Mouse (Mus musculus): ENCODE measurements at regions not wholly inside any gene's neighbourhood (a gene's known extent, or its start where the extent isn't known, plus 50 kb on each side); places are given as distances from the start of the nearest gene placed in this dataset.

DNA sequence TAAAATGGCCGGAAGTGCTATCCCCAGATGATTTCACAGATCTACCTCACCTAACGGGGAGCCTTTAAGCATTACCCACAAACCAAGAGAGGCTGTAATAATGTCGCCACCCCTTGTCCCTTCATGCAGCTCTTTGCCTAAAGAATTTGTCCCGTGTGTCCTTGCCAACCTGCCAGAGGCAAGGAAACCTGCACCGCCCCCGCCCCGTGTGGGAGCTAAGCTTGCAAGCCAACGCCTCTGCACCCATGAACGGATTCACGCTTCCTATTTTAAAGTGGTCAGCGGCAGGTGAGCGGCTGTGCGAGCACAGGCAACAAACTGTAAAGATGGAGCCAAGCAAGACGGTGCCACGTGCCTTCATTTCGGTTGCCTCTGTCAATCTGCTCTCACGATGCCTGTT, 63.1 kb downstream of the Gm11011 start:
- DNase-seq (ENCODE audit: extremely low spot score in 1 of 2, low spot score in 1 of 2), result no peak

DNA sequence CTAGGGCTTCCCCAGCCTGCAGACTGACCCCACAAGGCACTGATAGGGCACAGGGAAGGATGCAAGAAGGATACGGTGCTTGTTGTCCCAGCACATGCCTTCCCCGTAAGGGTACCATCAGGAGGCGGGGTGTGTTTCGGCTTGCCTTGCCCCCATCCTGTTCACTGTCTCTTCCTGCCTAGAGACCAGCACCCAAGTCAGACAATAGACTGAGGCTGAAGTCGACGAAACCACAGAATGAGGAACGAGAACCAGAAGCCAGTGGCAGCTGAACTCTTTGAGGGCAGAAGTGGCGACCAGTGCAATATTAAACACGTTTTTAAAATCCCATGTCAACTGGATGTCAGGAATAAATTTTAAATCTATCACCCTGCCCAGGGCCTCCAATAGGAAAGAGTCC, 67.6 kb downstream of the Gm11011 start:
- no peak for DNase-seq (ENCODE audit: extremely low spot score in 1 of 2, low spot score in 1 of 2)

DNA sequence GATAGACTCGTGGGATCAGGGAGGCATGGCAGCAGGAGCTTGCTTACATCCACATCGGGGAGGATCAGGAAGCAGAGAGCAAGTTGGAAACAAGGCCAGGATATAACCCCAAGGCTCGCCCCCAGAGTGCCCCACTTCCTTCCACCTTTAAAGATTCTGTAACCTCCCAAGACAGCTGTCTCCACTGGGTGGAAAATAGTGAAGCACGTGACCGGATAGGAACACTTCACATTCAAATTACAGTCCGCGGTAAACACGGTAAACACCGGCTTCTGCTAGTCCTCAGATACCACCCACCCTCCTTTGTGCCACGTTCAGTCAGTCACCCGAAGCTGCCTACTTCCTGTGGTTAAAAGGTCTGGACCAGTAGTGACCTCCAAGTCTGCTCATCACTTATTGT, 72.2 kb downstream of the Gm11011 start:
- DNase-seq (ENCODE audit: extremely low spot score in 1 of 2, low spot score in 1 of 2), result no peak

DNA sequence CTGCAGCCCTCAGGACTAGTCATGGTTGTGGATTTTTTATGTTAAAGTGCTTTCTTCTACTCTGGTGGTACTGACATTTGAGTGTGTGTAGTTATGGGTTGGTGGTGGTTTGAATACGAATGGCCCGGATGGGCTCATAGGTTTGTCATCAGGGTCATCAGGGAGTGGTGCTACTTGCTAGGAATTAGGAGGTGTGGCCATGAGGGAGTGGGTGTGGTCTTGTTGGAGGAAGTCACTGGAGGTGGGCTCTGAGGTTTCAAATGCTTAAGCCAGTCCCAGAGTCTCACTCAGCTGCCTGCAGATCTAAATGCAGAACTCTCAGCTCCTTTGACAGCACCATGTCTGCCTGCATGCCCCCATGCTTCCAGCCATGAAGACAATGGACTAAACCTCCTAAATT, 76.8 kb downstream of the Gm11011 start:
- DNase-seq (ENCODE audit: extremely low spot score in 1 of 2, low spot score in 1 of 2), result no peak

DNA sequence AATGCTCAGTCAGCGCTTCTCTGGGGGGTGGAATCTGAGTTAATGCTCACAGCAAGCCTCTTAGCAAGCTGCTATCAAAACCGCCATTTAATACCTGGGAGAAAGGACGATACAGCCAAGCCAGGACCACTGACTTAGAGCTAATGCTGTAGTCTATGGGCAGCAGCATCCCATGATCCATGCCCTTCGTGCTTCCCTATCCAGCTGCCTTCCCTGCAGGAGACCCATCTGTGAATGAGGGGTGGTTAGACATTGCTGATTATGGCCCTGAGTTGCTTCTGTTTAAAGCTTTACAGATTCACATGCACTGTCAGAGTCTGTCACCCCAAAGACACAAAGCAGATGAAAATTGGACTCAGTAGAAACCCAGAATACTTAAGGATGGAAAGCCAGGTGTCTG, 78.1 kb downstream of the Gm11011 start:
- DNase-seq (ENCODE audit: extremely low spot score in 1 of 2, low spot score in 1 of 2), result no peak

DNA sequence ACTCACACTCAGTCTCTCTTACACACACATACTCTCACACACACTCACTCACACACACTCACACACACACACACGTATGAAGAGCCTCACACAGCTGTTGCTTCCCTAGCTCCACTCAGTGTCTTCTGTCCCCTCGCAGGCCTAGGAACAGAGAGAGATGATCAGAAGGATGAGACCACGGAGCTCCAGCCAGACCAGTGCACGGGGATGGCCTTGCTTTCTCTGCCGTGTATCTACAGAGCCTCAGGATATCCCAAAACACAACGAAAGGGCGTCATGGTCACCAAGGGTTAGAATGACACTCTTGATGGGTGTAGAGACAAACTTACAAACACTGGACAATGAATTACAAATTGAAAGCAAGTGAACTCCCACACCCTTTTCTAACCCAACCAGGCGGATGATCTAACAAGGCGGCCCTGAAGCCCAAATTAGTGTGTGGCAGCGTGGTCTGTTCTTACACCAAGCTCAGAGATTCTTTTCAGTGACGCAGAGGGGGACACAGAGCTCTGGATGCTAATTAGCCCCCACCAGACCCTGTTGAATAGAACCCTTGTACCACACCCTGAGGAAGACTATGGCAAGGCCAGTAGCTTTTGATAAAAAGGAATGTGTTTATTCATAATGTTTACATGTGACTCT, 83.0 kb downstream of the Gm11011 start:
- no peak for DNase-seq (ENCODE audit: extremely low spot score in 1 of 2, low spot score in 1 of 2)

DNA sequence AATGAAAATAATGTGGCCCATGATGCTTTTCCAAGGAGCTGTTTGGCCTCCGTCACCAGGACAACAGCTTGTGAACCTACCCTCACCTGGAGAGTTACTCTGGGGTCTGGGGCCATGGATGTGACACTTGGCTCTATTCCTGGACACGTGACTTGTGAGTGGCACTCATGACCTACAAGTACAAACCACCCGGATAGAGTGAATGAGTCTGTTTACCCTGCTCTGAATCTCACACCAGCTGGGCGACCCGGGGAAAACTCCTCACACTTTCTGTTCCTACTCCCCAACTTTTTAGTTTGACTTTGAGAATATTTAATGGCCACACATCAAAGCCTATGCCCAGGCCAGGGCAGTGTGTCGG, 84.0 kb downstream of the Gm11011 start:
- DNase-seq (ENCODE audit: extremely low spot score in 1 of 2, low spot score in 1 of 2), result no peak

DNA sequence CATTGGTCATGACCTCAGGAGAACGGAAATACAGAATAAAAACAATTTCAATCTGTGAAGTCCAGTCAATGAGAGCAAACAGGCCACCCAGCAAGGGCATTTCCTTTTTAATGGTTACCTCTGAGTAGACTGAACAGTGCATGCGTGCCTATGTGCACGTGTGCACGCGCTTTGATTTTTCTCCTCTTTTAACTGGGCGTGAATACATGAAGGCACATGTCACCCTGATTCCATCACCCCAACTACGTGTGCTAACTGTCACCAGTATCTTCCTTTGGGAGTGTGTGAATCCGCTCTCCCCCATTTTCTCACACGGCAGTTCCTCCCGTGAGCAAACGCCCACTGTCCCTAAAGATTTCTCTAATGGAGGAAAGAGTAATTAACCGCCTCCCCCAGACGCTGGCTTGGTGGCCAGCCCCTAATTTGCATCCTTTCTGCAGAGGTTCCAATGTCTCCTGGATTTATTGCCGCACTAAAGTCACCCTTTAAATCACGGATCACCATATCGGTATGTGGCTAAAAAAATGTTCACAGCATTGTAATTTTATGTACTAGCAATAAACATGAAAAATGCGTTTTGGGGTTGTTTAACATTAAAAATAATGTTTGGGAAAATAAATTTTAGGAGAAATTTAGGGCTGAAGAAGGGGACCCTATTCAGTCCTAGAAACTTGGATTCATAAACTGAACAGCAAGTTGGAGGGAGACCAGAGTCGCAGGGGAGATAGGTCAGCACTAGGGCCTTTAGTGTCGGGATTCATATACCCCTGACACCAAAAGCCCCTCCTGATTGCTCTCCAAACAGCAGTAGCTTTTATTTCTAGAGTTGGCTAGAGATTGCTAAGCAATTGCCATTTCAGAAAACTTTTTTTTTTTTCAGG, 84.6 kb downstream of the Gm11011 start:
- DNase-seq (ENCODE audit: extremely low spot score in 1 of 2, low spot score in 1 of 2), result no peak

DNA sequence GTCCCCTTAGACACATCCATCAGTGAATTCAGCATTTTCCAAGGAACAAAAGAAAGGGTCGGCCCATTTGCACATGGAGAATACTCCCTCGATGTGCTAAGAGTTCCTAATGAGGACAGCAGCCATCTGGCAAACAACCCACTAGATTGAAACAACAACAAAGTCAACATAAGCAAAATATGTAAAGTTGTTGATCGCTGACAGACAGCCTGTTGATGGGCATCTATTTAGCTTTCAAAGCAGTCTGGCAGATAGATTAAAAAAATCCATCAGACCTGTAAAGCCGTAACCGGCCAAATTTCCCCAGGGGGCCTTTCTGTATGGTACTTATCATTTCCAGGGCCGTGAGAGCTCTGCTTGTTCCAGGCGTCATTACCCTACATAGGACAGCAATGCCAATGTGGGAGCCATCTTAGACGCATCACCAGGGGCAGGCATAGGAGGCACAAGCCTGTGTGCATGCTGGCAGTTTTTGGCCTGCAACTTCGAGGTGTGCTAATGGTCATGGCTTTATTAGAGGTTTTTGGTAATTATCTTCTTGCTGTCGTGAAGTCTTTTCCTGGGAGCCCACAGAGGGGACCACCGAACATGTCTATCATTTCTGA, 85.7 kb downstream of the Gm11011 start:
- no peak for DNase-seq (ENCODE audit: extremely low spot score in 1 of 2, low spot score in 1 of 2)

DNA sequence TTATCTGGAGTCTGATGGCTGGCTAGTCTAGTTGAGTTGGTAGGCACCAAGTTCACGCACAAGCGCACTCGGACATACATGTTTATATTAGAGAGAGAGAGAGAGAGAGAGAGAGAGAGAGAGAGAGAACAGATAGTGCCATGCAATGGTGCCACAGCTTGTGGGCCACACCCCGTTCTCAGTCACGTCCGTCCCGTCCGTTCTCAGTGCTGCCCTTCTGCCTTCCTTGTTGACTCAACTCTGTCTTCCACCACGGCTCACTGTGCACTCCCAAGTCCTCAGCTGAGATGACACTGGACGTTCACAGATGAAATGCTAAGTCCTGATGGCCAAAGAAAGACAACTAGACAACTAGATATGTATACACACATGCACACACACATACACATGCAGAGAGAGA, 92.2 kb downstream of the Gm11011 start:
- DNase-seq (ENCODE audit: extremely low spot score in 1 of 2, low spot score in 1 of 2), result no peak

DNA sequence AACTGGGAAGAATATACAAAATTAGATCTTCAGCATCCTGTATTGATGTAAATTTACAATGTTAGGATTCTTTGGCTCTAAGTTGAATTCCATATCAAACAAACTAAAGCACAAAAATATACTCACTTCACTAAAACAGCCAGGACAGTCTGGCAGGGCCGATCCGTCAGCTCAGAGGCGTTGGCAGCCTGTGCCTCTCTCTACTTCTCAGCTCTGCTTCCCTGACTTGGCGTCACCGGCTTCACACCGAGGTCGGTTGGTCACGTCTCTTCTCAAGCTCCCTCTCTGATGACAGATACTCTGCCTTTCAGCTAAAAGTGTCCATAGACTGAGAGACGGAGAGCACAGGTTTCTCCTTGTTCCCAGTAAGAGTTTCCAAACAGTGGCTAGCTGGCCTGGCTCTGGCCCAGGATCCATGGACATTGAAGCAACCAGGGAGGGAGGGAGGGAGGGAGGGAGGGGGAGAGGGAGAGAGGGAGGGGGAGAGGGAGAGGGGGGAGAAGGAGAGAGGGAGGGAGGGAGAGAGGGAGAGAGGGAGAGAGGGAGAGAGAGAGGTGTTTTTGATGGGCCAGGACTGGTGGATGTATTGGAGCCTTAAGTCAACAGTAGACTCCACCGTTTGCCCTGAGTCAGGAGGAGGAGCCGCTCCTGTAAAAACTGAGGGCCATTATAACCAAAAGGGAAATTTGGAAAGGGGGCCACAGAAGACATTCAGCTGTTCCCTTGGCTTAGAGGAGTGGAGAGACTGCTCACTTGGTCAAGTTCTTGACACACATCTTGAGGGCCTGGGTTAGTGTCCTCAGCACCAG, 92.8 kb downstream of the Gm11011 start:
- DNase-seq (ENCODE audit: extremely low spot score in 1 of 2, low spot score in 1 of 2), result no peak

DNA sequence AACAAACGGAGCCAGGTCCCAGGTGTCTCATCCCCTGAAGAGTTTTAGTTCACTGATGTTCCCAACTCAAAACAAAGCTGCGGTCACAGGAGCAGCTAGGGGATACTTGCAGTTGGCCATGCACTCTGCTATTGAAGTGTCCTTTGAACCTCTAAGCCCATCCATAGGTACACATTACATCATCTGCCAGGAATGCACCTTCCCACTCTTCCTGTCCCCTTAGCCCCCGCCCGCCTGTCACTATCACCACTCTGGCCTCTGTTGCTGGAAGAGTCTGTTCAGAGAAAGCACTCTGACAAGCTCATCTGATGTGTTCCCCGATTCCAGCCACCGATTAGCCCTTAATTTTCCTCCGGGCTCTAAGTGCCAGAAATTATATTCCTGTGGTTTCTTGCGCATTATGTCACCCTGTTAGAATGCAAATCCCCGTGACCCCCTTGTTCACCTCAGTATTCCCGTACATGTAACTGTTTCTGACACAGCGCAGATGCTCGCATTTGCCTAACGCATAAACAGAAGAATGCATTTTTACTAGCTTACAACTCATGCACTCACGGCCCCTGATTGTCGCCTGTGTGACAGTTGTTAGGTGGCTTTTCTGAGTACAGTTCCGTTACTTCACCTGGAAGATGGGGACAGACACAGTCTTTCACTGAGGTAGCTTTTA, 93.8 kb downstream of the Gm11011 start:
- no peak for DNase-seq (ENCODE audit: extremely low spot score in 1 of 2, low spot score in 1 of 2)

DNA sequence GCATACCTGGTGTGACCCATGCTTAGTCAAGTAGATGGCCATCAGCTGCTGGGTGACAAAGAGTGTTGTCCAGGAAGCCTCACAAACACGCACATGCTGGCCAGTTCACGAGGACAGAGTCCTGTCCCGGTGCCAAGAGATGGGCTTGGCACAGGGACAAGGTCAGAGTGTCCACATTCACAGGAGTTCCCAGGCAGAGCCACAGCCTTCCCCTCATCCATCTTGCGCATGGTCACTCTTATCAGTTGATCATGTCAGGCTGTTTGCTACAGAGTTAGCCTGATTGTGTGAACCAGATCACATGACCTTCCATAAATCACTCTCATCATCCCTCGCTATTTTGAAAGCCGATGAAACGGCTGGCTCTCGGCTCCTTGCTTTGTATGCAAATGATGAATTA, 103.6 kb downstream of the Gm11011 start:
- DNase-seq (ENCODE audit: extremely low spot score in 1 of 2, low spot score in 1 of 2), result no peak

DNA sequence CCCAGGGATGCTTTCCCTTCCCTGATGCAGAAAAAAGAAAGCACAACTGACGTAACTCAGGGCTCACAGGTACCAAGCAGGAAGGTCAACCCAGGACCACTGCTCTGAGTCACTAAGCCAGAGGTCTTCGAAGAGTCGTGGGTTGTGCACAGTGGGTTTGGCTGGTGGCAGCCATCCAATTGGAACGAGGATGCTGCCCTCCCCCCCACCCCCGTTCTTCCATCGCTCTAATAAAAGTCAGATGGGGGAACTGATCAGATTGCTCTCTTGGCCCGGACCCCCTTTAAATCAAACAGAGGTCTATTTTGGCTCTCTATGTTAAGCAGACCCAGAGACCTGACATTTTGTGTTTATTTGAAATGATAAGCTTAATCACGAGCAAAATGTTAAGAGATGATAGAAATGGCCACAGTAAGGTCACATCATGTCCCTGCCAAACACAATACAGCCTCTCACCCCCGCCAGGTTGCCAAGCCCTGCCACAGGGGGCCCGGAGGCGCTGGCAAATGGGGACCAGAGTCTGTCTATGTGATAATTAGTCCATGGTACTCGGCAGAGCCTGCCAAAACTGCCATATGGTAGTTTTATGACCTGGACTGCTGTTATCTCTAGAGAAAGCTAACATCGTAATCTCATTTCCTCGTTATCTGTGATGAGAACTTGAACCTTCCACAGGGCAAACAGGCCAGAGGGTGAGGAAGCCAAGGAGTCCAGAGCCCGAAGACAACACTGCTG, 105.6 kb downstream of the Gm11011 start:
- no peak for DNase-seq (ENCODE audit: extremely low spot score in 1 of 2, low spot score in 1 of 2)

DNA sequence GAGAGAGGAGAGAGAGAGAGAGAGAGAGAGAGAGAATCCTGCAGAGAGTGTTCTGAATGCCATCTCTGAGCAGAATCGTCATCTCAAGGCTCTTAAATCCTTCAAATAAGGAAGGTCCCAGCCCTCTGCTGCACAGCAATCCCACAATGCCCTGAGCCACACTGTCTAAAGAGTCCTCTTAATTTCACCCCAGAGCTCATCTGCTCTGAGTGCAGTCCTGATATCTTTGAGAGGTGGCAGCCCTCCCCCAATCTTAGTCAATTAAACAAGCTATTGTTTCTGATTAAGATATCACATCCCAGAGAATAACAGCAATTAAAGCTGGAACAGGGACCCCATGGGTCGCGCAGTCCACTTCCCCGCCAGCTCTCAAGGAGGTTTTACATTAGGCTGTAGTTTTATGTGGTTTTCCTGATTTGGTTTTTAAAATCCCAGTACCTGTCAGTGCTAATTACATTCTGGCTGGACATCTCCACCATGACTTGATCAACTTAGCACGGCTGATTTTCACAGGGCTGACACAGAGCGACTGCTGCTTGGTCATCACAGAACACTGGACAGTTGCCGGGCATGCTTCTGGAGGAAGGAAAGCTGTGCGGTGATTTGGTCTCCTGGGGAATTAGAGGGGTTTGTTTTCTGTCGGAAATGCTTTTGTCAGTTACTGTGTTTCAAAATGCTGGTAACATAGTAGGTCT, 113.0 kb downstream of the Gm11011 start:
- no peak for DNase-seq (ENCODE audit: extremely low spot score in 1 of 2, low spot score in 1 of 2)

DNA sequence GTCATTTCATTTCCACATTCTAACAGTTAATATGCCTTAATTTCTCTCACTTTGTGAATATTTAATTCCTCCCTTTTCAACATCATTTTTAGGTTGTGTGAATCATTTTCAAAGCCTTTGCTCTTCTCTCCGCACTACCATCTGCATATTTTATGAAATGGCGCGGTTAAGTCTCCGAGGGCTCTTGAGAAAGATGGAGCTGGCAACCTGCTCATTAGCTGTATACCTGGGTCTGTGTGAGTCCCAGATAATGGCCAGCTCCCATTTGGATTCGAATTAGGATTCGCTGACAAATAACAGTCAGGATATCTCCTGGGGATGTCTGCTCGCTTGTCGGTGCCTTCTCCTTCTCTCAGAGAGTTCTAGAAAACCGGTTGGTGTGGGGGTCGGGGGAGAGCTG, 118.0 kb downstream of the Gm11011 start:
- no peak for DNase-seq (ENCODE audit: extremely low spot score in 1 of 2, low spot score in 1 of 2)

DNA sequence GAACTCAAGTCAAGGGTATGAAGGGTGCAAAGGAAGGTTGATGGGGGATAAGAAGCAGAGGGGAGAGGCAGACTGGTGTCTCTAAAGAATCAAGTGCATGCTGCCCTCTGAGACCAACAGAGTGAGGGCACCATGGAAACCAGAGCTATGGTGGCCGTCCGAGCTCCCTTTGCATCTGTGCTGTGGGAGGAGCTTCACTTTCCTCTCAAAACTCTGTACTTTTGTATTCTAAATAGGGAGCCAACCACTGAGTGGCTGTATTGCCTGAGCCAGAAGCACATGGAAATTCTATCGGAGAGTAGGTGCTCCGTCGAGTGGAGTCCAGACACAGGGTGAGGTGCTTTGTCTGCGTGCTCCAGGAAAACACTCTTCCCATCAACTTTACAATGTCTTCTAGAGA, 119.9 kb downstream of the Gm11011 start:
- DNase-seq (ENCODE audit: extremely low spot score in 1 of 2, low spot score in 1 of 2), result no peak

DNA sequence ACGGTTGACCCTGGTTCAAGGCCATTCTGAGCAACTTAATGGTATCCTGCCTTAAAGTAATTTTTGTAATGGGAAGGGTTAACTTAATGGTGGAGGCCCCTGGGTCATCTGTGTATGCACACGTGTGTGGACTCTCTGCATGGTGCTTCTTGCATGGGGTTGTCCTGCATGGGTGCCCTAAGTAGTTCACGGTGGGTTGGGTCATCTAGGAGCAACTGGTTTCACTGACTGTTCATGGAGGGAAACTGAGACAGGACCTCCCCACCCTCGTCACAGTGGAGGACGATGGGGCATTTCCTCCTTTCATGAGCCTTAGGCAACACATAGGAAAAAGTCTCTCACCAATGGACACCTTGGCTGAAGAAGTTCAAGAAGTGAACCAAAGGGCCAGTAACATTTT, 123.4 kb downstream of the Gm11011 start:
- DNase-seq (ENCODE audit: extremely low spot score in 1 of 2, low spot score in 1 of 2), result no peak

DNA sequence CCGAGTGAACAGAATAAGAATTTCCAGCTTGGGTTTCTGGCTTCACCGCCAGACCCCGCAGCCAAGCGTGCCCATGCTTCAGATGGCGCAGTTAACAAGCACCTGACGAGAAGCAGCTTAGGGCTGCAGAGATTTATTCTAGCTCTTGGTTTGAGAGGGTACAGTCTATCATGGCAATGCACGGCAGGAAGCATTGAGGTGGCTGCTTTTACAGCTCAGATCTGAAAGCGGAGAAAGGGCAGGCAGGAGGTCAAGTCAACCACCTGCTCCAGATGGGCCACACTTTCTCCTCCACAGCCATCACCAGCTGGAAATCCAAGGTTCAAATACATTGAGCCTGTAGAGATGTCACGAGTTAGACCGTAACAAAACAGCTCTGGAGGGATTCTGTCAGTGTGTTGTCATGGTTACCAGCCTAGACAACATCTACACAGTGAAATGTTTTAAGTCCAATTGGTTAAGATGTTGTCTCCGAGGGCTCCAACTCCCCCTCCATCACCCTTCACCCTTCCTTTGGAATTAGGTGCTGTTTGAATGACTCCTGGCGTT, 126.0 kb downstream of the Gm11011 start:
- DNase-seq (ENCODE audit: extremely low spot score in 1 of 2, low spot score in 1 of 2), result no peak

Data from frontal cortex, adult 2 months (tissue).